Mouse (Mus musculus): Measurements from ENCODE around the gene Socs4. TPM values are rescaled to one million over a fixed set of nuclear protein-coding genes. Genes with fewer than 3 reads are reported as not detected.

Gene Socs4
- polyA plus RNA-seq, 1 experiment = 0.18 TPM

GRCm38 (mm10) chr14:47281535-47281934 is 4.8 kb downstream of the Socs4 start:
- TF ChIP-seq FLI1 (IDR thresholded peaks at IDR 0.05; ENCODE audit: low read length) (no peak), GATA1 (IDR thresholded peaks at IDR 0.05; ENCODE audit: borderline replicate concordance, low read length) (no peak)
- no peaks in the 10 kb centered on the region for H3K9me3 ChIP-seq
- H3K36me3 ChIP-seq (replicated peaks; ENCODE audit: low read length) = peaks cover 25% of the 10 kb centered on the region
- H3K27me3 ChIP-seq (replicated peaks) = no peaks in the 10 kb centered on the region
- peaks cover 37% of the 10 kb centered on the region; the same call in 1 of the 2 replicates for H3K4me1 ChIP-seq
- no peak overlapping the region for H3K4me3 ChIP-seq (replicated peaks)

DNA sequence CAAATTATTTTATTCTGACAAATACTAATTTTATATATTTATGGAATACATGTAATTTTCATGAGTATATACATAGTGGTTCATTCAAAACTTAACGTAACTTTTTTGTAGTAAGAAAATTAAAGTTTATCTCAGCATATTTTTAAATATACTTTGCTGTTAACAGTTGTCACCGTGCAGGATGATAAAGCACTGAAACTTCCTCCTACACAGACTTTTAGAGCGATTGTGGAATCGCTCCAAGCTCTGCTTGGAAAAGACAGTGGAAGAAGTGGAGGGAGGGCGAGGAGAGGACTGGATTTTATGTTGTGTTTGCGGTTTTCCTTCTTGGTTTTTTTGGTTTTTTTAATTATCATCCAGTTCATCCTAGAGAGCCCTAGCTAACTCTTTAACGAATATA is 6.8 kb downstream of the Socs4 start:
- H3K36me3 ChIP-seq (replicated peaks; ENCODE audit: low read length) = peaks cover 29% of the 10 kb centered on the region
- H3K4me3 ChIP-seq (replicated peaks) = no peak overlapping the region
- peaks cover 31% of the 10 kb centered on the region; the same call in 1 of the 2 replicates for H3K4me1 ChIP-seq
- no peak for TF ChIP-seq GATA1 (IDR thresholded peaks at IDR 0.05; ENCODE audit: borderline replicate concordance, low read length)
- TF ChIP-seq FLI1 (IDR thresholded peaks at IDR 0.05; ENCODE audit: low read length) = no peak
- H3K9me3 ChIP-seq = no peaks in the 10 kb centered on the region
- H3K27me3 ChIP-seq (replicated peaks) = no peaks in the 10 kb centered on the region

DNA sequence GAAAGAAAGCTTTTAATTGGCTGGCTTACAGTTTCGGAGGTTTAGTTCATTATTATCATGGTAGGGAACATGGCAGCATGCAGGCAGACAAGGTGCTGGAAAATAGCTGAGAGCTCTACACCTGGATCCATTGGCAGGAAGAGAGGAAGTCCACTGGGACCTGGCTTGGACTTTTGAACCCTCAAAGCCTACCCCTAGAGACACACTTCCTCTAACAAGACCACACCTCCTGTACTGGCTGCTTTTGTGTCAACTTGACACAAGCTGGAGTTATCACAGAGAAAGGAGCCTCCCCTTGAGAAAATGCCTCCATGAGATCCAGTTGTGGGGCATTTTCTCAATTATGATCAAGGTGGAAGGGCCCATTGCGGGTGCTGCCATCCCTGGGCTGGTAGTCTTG is 8.5 kb downstream of the Socs4 start:
- H3K36me3 ChIP-seq (replicated peaks; ENCODE audit: low read length) = peaks cover 35% of the 10 kb centered on the region
- H3K27me3 ChIP-seq (replicated peaks) = no peaks in the 10 kb centered on the region
- peaks cover 25% of the 10 kb centered on the region; the same call in 1 of the 2 replicates for H3K4me1 ChIP-seq
- TF ChIP-seq GATA1 (IDR thresholded peaks at IDR 0.05; ENCODE audit: borderline replicate concordance, low read length) (no peak), FLI1 (IDR thresholded peaks at IDR 0.05; ENCODE audit: low read length) (no peak)
- H3K4me3 ChIP-seq (replicated peaks) = no peak overlapping the region
- no peaks in the 10 kb centered on the region for H3K9me3 ChIP-seq

- no peaks in the 10 kb centered on the region for H3K27me3 ChIP-seq (replicated peaks)
- TF ChIP-seq GATA1 (IDR thresholded peaks at IDR 0.05; ENCODE audit: borderline replicate concordance, low read length) = no peak
- no peak for TF ChIP-seq FLI1 (IDR thresholded peaks at IDR 0.05; ENCODE audit: low read length)
- H3K4me1 ChIP-seq = peaks cover 25% of the 10 kb centered on the region; the same call in 1 of the 2 replicates
- peaks cover 33% of the 10 kb centered on the region for H3K36me3 ChIP-seq (replicated peaks; ENCODE audit: low read length)
- H3K4me3 ChIP-seq (replicated peaks) = no peak overlapping the region
- no peaks in the 10 kb centered on the region for H3K9me3 ChIP-seq
These were observed 9.5 kb downstream of the Socs4 start for GRCm38 (mm10) chr14:47286215-47286614.

- peaks cover 32% of the 10 kb centered on the region for H3K36me3 ChIP-seq (replicated peaks; ENCODE audit: low read length)
- no peak overlapping the region for H3K4me3 ChIP-seq (replicated peaks)
- no peaks in the 10 kb centered on the region for H3K27me3 ChIP-seq (replicated peaks)
- TF ChIP-seq FLI1 (IDR thresholded peaks at IDR 0.05; ENCODE audit: low read length) (no peak), GATA1 (IDR thresholded peaks at IDR 0.05; ENCODE audit: borderline replicate concordance, low read length) (no peak)
- peaks cover 25% of the 10 kb centered on the region; the same call in 1 of the 2 replicates for H3K4me1 ChIP-seq
- H3K9me3 ChIP-seq = no peaks in the 10 kb centered on the region
These were observed 10.3 kb downstream of the Socs4 start for GRCm38 (mm10) chr14:47287021-47287420.

DNA sequence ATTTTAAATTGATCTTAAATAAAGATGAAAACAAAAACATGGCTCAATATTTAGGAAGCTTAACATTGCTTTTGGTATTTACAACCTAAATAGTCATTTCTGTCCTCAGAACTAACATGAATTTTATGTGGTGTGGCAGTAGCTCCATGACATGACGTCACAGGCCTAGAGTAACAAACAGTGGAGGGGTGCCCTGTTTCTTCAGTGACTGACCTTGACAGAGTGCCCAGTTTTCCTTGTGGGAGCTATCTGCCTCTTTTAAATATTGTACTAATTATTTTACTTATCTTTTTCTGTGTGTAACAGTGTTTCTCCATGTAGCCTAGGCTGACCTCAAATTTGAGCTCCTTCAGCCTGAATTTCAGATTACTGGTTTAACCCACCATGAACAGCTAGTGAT is 15.0 kb downstream of the Socs4 start:
- peaks cover 9% of the 10 kb centered on the region; the same call in 1 of the 2 replicates for H3K4me1 ChIP-seq
- no peaks in the 10 kb centered on the region for H3K27me3 ChIP-seq (replicated peaks)
- H3K4me3 ChIP-seq (replicated peaks) = no peak overlapping the region
- H3K9me3 ChIP-seq = no peaks in the 10 kb centered on the region
- TF ChIP-seq FLI1 (IDR thresholded peaks at IDR 0.05; ENCODE audit: low read length) (no peak), GATA1 (IDR thresholded peaks at IDR 0.05; ENCODE audit: borderline replicate concordance, low read length) (no peak)
- peaks cover 29% of the 10 kb centered on the region for H3K36me3 ChIP-seq (replicated peaks; ENCODE audit: low read length)

GRCm38 (mm10) chr14:47294136-47294535 is 17.4 kb downstream of the Socs4 start:
- Histone ChIP-seq H3K36me3 (replicated peaks; ENCODE audit: low read length) (peaks cover 23% of the 10 kb centered on the region), H3K4me1 (peaks cover 16% of the 10 kb centered on the region; the same call in 1 of the 2 replicates), H3K27me3 (replicated peaks) (no peaks in the 10 kb centered on the region), H3K4me3 (replicated peaks) (no peak overlapping the region), H3K9me3 (no peaks in the 10 kb centered on the region)
- no peak for TF ChIP-seq GATA1 (IDR thresholded peaks at IDR 0.05; ENCODE audit: borderline replicate concordance, low read length)

GRCm38 (mm10) chr14:47296232-47296631 is 19.5 kb downstream of the Socs4 start:
- H3K4me3 ChIP-seq (replicated peaks) = no peak overlapping the region
- H3K36me3 ChIP-seq (replicated peaks; ENCODE audit: low read length) = peaks cover 13% of the 10 kb centered on the region
- H3K4me1 ChIP-seq = peaks cover 33% of the 10 kb centered on the region
- no peaks in the 10 kb centered on the region for H3K9me3 ChIP-seq
- TF ChIP-seq GATA1 (IDR thresholded peaks at IDR 0.05; ENCODE audit: borderline replicate concordance, low read length) = no peak
- TF ChIP-seq FLI1 (IDR thresholded peaks at IDR 0.05; ENCODE audit: low read length) = no peak
- no peaks in the 10 kb centered on the region for H3K27me3 ChIP-seq (replicated peaks)

DNA sequence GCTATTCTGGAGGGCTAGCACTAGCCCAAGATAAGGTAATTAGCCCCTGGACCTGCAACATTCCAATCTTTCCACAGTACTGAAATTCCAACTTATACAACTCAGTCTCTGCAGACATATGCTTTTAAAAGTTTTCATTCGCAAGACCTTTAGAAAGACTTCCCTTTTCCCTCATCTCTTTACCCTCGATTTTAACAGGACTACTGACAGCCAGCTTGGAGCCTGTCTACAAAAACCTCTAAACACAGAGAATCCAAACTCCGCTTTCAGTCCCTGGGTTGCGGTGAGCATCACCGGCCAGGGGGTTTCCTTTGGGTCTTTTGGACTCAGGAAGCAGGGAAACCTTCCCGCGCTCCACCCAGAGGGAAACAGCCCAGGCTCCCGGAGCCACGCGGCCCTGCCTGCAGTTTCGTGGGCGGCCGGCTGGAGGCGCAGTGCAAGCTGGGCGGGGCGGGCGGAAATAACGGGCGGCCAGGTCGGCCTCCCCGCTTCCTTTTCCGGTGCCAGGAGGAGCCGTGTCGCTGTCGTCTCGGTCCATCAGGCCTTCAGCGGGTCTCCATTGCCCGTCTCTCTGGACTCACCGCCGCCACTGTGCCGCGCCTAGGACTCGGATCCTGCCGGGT is 21.2 kb downstream of the Socs4 start, which contains the start of gene Mapk1ip1l:
TSS of gene Mapk1ip1l (plus strand) at position 482 of the 623 bp plus-strand sequence.
- TF ChIP-seq GATA1 (IDR thresholded peaks at IDR 0.05; ENCODE audit: borderline replicate concordance, low read length) (no peak), FLI1 (IDR thresholded peaks at IDR 0.05; ENCODE audit: low read length) (no peak)
- Histone ChIP-seq H3K4me3 (replicated peaks) (peak within 1 kb of the TSS; percentile 96), H3K27me3 (replicated peaks) (no peaks in the 10 kb centered on the region)

GRCm38 (mm10) chr14:47298408-47298792 is 21.7 kb downstream of the Socs4 start:
- Histone ChIP-seq H3K4me1 (peaks cover 44% of the 10 kb centered on the region), H3K27me3 (replicated peaks) (no peaks in the 10 kb centered on the region), H3K4me3 (replicated peaks) (peak overlapping the region; percentile 96), H3K9me3 (no peaks in the 10 kb centered on the region), H3K36me3 (replicated peaks; ENCODE audit: low read length) (peaks cover 20% of the 10 kb centered on the region)
- TF ChIP-seq GATA1 (IDR thresholded peaks at IDR 0.05; ENCODE audit: borderline replicate concordance, low read length) = no peak
- TF ChIP-seq FLI1 (IDR thresholded peaks at IDR 0.05; ENCODE audit: low read length) = no peak

More for the DNA sequence above, 21.2 kb downstream of the Socs4 start, which contains the start of gene Mapk1ip1l:
- Histone ChIP-seq H3K9me3 (no peaks in the 10 kb centered on the region), H3K36me3 (replicated peaks; ENCODE audit: low read length) (peaks cover 15% of the 10 kb centered on the region), H3K4me1 (peaks cover 39% of the 10 kb centered on the region)

Data from megakaryocyte, embryonic 14.5 days (primary cell).